Mouse (Mus musculus) cerebellum, adult 9-10 months (tissue): ENCODE data around the gene Dock8.

Experiments used
- DNase-seq: peaks from one replicate; pipeline ENCODE4 v3.0.0; 2022

Gene Dock8

DNA sequence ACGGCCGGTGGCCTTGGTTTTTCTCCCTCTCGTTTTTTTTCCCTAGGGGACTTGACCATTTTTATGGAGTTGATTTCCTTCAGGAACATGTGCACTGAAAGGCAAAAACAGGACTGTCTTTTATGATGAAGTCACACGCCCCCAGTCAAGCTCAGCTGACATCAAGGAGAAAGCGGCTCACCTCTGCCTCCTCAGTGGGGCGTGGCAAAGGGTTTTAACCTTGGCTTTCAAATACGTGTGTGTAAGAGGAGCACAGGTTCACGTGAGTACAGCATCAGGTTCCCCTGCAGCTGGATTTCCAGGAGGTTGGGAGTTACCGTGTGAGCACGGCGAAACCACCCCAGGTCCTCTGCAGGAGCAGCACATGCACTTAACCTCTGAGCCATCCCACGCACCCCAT, 203.7 kb downstream of the Dock8 start:
- no peak for DNase-seq

DNA sequence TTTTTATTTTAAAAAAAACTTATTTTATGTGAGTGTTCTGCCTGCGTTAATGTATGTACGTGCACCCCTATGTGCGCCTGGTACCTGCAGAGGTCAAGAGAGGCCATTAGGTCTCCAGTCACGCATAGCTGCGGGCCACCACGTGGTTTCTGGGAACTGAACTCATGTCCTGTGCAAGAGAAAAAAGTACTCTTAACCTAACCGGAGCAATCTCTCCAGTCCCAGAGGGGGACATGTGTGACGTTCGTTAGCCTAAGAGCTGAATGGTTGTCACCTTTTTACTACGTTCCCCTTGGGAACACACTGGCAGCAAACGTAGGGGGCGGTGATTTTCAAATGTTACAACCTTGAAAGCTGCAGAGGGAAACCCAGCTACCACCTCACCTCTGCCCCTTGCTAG, 207.6 kb downstream of the Dock8 start:
- no peak for DNase-seq

- DNase-seq: no peak
Measured at GRCm38 (mm10) chr19:25207731-25208361, 208.5 kb downstream of the Dock8 start.

DNA sequence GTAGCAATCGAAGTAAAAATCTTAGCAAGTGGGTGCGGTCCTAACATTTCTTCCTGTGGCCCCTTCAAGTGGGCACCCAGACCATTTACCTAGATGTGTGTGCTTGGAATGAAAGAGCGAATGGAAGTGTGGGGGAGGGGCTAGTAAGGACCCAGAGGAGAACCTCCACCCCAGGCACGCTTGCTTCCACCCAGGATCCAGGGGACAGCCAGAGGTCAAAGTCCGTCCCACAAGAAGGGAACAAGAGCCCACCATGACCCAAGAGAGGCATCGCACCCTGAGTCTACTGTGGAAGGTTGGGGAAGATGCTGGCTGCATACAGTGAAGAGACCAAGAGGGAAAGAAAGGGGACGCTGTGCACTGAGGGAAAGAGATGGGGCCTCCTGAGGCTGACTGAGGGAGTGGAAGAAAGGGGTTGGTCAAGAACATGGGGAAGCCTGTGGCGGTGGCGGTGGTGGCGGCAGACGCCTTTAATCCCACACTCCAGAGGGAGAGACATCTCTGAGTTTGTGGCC, 209.3 kb downstream of the Dock8 start:
- DNase-seq: no peak

DNA sequence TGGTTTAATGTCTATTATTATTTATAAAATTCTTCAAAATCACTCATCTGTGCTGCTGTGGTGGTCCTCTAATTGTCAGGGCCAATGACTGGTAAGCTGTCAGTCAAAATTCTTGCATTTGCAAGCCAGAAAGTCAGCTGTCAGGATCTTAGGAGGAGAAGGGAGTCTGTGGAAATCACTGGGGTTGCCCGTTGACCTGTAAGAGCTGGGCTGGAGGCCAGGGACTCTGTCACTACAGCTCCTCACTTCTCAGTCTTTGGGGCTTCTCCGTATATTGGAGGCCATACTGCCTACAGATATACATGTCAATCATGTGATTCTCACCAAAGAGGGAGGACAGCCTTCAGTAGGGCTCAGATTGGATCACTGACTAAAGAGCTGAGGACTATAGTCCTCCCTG, 221.3 kb downstream of the Dock8 start:
- DNase-seq: no peak

DNA sequence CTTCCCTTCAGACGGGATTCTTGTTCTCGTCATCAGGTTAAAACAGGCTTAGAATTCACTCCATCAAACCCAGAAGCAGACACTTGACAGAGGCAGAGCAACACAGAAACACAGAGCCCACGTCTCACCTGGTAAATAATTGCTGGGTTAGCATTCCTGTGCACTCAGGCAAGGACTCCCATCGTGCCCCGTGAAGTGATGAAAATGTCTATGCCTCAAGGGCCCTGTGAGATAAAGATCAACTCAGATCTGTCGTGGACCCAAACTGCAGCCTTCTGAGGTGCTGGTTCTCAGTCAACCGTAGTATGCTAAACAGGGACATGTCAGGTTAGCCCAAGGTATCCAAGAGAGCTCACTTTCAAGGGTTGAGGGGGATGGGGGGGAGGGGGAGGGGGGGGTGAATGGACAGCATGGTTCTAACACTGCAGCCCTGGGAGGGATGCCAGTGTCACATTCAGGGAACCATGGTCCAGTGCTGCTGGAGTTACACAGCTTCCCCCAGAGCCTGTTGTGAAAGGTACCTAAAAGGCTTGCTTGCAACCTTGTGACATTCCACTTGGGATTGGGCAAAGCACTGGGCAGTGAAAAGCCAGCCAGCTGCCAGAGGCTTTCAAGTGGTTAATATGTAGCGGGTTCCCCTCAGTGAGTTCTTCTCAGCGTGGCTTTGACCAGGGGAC, 222.8 kb downstream of the Dock8 start:
- DNase-seq: no peak

DNA sequence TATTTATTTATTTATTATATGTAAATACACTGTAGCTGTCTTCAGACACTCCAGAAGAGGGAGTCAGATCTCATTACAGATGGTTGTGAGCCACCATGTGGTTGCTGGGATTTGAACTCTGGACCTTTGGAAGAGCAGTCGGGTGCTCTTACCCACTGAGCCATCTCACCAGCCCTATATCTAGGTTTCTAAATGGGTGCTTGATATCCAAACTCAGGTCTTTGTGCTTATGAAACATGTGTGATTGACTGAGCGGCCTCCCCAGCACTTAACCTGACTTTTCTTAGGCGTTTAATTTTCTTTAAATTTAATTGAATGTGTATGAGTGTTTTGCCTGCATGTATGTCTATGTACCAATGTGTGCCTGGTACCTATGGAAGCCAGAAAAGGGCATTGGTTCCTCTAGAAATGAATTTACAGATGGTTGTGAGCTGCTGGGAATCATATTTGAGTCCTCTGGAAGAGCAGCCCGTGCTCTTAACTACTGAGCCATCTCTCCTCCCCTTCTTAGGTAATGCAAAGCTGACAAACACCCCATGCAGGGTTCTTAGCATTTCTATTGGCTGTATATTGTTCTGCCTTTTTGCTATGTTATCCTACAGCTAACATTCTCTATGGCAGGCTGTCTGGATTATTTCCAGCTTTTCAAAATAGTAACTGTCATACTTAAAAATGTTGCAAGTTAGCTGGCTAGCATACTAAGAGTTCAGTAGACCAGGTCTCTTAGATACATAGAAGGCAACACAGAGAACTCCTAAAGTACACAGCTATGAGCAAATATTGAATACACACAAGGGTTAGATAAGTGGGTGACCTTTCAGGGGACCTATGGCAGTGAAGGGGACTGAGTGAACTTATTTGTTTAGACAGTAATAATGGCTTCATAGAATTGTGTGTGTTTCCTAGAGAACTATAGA, 231.0 kb downstream of the Dock8 start:
- no peak for DNase-seq

- DNase-seq: no peak
Measured at GRCm38 (mm10) chr19:25230975-25231334, 231.6 kb downstream of the Dock8 start.

DNA sequence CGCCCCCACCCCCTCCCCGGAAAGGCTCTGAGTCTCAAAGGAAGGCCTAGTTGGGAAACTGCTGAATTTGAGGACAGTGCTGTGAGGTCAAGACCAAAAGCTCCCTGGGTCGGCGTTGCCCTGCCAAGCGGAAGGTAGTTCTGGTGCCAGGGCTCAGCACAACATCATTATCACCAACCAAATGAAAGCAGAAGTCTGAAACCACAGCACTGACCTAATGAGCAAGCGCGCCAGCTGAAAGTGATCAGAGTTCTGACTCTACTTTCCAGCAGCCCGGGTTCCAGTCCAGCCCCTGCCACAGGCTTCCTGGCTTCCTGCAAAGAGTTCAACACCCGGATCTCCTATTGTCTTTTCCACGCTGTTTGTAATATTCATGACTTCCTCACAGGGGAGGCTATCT, 232.7 kb downstream of the Dock8 start:
- no peak for DNase-seq

- no peak for DNase-seq
Measured at GRCm38 (mm10) chr19:25236596-25237491, 237.5 kb downstream of the Dock8 start, which contains the start of gene Kank1. Kank1 (plus strand) TSS chr19:25236975.

DNA sequence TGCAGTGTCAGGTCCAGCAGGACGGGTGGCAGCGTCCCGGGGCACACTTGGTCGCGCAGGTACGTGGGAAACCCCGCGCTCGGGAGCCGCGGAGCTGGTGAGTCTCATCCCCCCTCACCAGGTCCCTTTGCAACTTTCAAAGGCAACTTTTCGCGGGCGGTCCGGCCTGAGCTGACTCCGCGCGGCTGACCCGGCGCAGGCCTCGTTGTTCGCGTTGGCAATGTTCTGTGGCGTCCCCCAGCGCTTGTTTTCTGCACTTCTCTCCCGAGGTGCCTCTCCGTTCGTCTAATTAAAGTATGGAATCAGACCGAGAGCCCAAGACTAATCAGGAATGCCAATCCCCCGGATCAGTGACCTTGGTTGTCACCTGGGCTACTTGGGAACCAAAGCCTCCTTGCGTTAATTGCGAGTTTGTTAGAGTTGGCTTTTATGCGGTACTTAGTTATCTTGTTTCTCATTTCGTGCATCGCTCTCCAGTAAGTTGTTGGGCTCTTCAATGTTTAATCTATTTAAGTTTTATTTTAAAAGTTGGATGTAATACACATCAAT, 238.2 kb downstream of the Dock8 start:
- no peak for DNase-seq

DNA sequence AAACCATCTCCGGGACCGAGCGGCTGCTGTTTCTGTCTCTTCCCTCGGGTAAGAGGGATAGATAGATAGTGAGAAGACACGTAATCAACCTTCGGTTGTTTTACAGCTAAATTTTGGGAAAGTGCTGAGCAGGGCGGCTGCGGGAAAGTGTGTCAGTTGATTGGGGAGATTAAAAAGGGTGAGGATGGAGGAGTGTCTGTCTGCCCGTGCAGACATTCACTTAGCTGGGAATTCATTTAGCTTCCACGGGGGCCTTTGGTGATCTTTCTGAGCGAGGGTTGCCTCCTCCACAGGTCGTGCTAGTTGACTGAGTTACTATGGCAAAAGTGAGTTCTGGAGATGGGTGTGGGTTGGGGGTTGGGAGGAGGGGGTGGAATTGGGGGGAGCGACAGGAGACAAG, 238.8 kb downstream of the Dock8 start:
- no peak for DNase-seq

DNA sequence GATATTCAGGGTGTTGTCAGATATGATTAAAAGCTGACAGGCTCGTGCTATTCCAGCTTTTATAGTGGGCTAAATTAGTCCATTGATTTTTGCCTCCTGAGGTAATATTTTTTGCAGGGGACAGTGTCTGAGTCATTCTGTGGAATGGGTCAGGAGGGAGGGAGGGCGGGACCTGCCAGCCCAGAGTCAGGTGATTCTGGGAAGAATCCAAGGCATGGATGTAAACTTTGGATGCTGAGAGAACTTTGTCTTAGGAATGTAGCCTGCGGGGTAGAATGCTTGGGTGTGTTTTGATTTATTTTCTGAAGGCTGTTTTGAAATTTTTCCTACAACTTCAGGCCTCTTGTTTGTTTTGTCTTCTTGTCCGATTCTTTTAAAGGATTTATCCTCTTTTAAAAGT, 244.2 kb downstream of the Dock8 start:
- DNase-seq: no peak

DNA sequence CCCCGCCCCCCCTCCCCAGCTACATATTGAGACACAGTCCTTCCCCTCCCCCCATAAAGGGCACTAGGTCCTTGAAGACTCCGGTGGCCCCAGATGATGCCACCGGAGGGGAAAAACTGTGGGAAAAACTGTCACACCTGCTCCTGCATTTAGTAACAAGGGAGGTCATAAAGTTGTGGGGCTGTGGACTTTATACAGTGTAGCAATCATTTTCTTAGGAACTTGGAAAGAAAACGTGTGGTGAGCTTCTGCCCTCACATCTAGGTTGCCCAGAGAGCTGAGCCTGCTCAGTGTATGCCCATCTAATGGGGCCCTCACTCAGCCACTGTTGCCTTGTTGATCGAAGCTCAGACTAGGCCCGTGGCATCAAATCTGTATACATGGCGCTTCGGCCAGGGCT, 246.7 kb downstream of the Dock8 start:
- DNase-seq: no peak

GRCm38 (mm10) chr19:25247858-25248552, 248.7 kb downstream of the Dock8 start:
- DNase-seq: no peak

- no peak for DNase-seq
Measured at GRCm38 (mm10) chr19:25249230-25249629, 249.9 kb downstream of the Dock8 start.

DNA sequence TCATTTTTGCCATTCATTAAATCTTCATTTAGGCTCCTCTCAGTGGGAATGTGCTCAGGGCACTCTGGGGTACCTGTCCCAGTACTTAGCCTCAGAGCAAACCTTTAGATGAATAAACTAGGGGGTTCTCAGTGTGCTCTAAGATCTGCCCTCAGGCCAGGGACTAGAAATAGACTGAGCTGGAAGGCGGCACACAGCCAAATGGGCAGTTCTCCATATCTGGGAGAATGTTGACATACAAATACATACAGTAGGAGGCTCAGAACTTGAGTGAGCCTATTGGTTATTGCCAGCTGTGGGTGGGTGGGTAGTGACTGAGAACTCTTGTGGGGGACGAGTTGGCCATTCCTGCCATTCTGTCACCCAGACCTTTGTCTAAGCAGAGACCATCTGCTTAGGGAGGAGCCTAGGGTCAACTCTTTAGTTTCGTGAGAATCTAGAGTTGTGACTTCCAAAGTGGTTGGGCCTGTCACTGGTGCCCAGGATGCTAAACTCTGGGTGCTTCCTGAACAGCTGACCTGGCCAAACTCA, 252.3 kb downstream of the Dock8 start:
- no peak for DNase-seq
